ENCODE assay signal across 8 mouse cellular contexts in genomic region chr4:108832916-108833827, GRCm38 (mm10). TPM values are rescaled to one million over a fixed set of nuclear protein-coding genes. Genes with fewer than 3 reads are reported as not detected.
A peak's percentile ranks its signal among the peaks of the same experiment; 100 is the strongest.
DNase-seq lines count a peak whose midpoint lies in the region; ATAC-seq lines count a peak whose summit lies in the region.

Gene Btf3l4, minus strand, starts transcription at chr4:108833614.

- peak within 1 kb of the TSS; percentile 98 for H3K9ac ChIP-seq in intestine, embryonic 14.5 days (ENCODE audit: low read length)

- peak within 1 kb of the TSS; percentile 97 for H3K4me3 ChIP-seq in intestine, embryonic 14.5 days (ENCODE audit: low read depth, low read length)

- ATAC-seq in intestine, embryonic 14.5 days (replicated peaks; ENCODE audit: low FRiP score, low TSS enrichment, low read depth), result peak; percentile 95

- no peaks in the 10 kb centered on the region for H3K9me3 ChIP-seq in intestine, embryonic 14.5 days (ENCODE audit: control insufficient read depth, low read length)

- intact Hi-C loops in left cerebral cortex, postnatal 14 days (cut with DNase I), result no loop called here

- peak within 1 kb of the TSS; percentile 97 for H3K27ac ChIP-seq in intestine, embryonic 14.5 days (ENCODE audit: low read depth)

- H3K36me3 ChIP-seq in intestine, embryonic 14.5 days (ENCODE audit: control insufficient read depth, insufficient read depth, low read length), result peaks cover 21% of the 10 kb centered on the region

- no peaks in the 10 kb centered on the region for H3K27me3 ChIP-seq in intestine, embryonic 14.5 days (replicated peaks; ENCODE audit: control insufficient read depth, insufficient read depth, low read length)

- peak; percentile 92 to 96 for DNase-seq in adrenal gland, adult (ENCODE audit: inconsistent age in 2 of 2, low spot score in 1 of 2)
- DNase-seq in embryo, embryonic 10.5 days (ENCODE audit: low spot score), result peak; percentile 98
- DNase-seq in gastrocnemius, postnatal 25 days, result peak; percentile 92
- DNase-seq in intestine, embryonic 14.5 days (ENCODE audit: low spot score), result peak; percentile 94
- peak; percentile 90 to 91 for DNase-seq in left cerebral cortex, postnatal 14 days (ENCODE audit: low spot score in 2 of 2)
- peak; percentile 96 for DNase-seq in mesoderm, embryonic 11.5 days (ENCODE audit: low read depth, low spot score)
- peak; percentile 87 to 90 for DNase-seq in right cerebral cortex, postnatal 36 days (ENCODE audit: low spot score in 2 of 2)
- peak; percentile 96 for DNase-seq in yolk sac, embryonic 10.5 days (ENCODE audit: low spot score)

- peak within 1 kb of the TSS; percentile 62 for H3K4me2 ChIP-seq in intestine, embryonic 14.5 days (ENCODE audit: low read length)

- H3K4me1 ChIP-seq in intestine, embryonic 14.5 days (replicated peaks; ENCODE audit: control insufficient read depth, insufficient read depth, low read length), result peaks cover 31% of the 10 kb centered on the region

- WGBS in intestine, embryonic 14.5 days, result under 1% methylated on average over 72 of the region's 73 CpGs

RNA-seq across cellular contexts. Expression of gene Btf3l4, which starts in this region (rescaled TPM):
- 10 to 100 TPM; 39.4 to 44.8 TPM for total RNA-seq in gastrocnemius, postnatal 25 days (2021)
- polyA plus RNA-seq in intestine, embryonic 14.5 days (2014; fragmentation: Nextera tagmentation; extraction: Ambion mirVana), result 169 and 171 TPM in 2 replicates
- 10 to 100 TPM; 92.3 to 98.6 TPM for total RNA-seq in left cerebral cortex, postnatal 14 days (2021)

Comparison
In these comparisons a context has a peak if more than half of its experiments do, and no peak if none do; other contexts are left out.
1. Peak in every context shown above with its lines: DNase-seq, ATAC-seq, H3K4me3 ChIP-seq and H3K27ac ChIP-seq.